ENCODE assay signal across 16 mouse cellular contexts in genomic region chr5:9043582-9044267, GRCm38 (mm10). TPM values are rescaled to one million over a fixed set of nuclear protein-coding genes. Genes with fewer than 3 reads are reported as not detected.
DNase-seq lines count a peak whose midpoint lies in the region; ATAC-seq and TF ChIP-seq lines count a peak whose summit lies in the region.
"Had no signal": no experiment of that assay in that cellular context is flagged by ENCODE, and none has a peak within 500 bp of the region (broad histone marks: within the 10 kb centered on the region; RNA-seq: fewer than 3 reads in every experiment).

No protein-coding gene starts in this region.

- H3K4me3 ChIP-seq in embryonic facial prominence, embryonic 11.5 days (ENCODE audit: low read depth, low read length), result no peak overlapping the region
- no peak overlapping the region for H3K4me3 ChIP-seq in embryonic facial prominence, embryonic 10.5 days
- no peak overlapping the region for H3K4me3 ChIP-seq in layer of hippocampus, adult 2 months
- H3K4me3 ChIP-seq in neural tube, embryonic 12.5 days, result no peak overlapping the region
- H3K4me3 ChIP-seq in stomach, postnatal 0 days (ENCODE audit: low read depth, low read length), result no peak overlapping the region
- H3K4me3 ChIP-seq: heart, adult 2 months; limb, embryonic 15.5 days had no signal

- no peaks in the 10 kb centered on the region for H3K4me1 ChIP-seq in embryonic facial prominence, embryonic 11.5 days (ENCODE audit: control insufficient read depth, insufficient read depth, low read length)
- H3K4me1 ChIP-seq in embryonic facial prominence, embryonic 10.5 days, result peaks cover 20% of the 10 kb centered on the region
- H3K4me1 ChIP-seq in neural tube, embryonic 12.5 days, result no peaks in the 10 kb centered on the region
- H3K4me1 ChIP-seq in stomach, postnatal 0 days (replicated peaks; ENCODE audit: control insufficient read depth, insufficient read depth), result no peaks in the 10 kb centered on the region
- H3K4me1 ChIP-seq: limb, embryonic 15.5 days had no signal

- H3K9me3 ChIP-seq in embryonic facial prominence, embryonic 11.5 days (replicated peaks; ENCODE audit: control insufficient read depth, low read length), result no peaks in the 10 kb centered on the region
- H3K9me3 ChIP-seq in embryonic facial prominence, embryonic 10.5 days, result no peaks in the 10 kb centered on the region
- H3K9me3 ChIP-seq in neural tube, embryonic 12.5 days, result no peaks in the 10 kb centered on the region
- no peaks in the 10 kb centered on the region for H3K9me3 ChIP-seq in stomach, postnatal 0 days (ENCODE audit: control insufficient read depth, low read length)
- H3K9me3 ChIP-seq: limb, embryonic 15.5 days had no signal

- TF ChIP-seq CTCF in layer of hippocampus, adult 2 months (conservative IDR thresholded peaks at IDR 0.05), result no peak
- TF ChIP-seq CTCF in stomach, postnatal 0 days (IDR thresholded peaks at IDR 0.05; ENCODE audit: low read depth), result no peak

- no peaks in the 10 kb centered on the region for H3K36me3 ChIP-seq in embryonic facial prominence, embryonic 11.5 days (replicated peaks; ENCODE audit: control insufficient read depth, insufficient read depth, low read depth, low read length)
- no peaks in the 10 kb centered on the region for H3K36me3 ChIP-seq in embryonic facial prominence, embryonic 10.5 days (replicated peaks)
- no peaks in the 10 kb centered on the region for H3K36me3 ChIP-seq in neural tube, embryonic 12.5 days
- no peaks in the 10 kb centered on the region for H3K36me3 ChIP-seq in stomach, postnatal 0 days (ENCODE audit: control insufficient read depth, insufficient read depth, low read length)
- H3K36me3 ChIP-seq: limb, embryonic 15.5 days had no signal

- H3K4me2 ChIP-seq in embryonic facial prominence, embryonic 11.5 days (ENCODE audit: low read depth, low read length), result no peak overlapping the region
- no peak overlapping the region for H3K4me2 ChIP-seq in neural tube, embryonic 12.5 days (replicated peaks)
- no peak overlapping the region for H3K4me2 ChIP-seq in stomach, postnatal 0 days (replicated peaks; ENCODE audit: low read depth)
- H3K4me2 ChIP-seq: limb, embryonic 15.5 days had no signal

- ATAC-seq in embryonic facial prominence, embryonic 11.5 days (replicated peaks; ENCODE audit: insufficient number of reproducible peaks, low FRiP score, low TSS enrichment, low read depth), result 0 out of 2 replicates have a peak, but pooled peaks have one; percentile 3
- 0 out of 2 replicates have a peak, but pooled peaks have one; percentile 28 for ATAC-seq in neural tube, embryonic 12.5 days (ENCODE audit: low FRiP score, low read depth)
- ATAC-seq in stomach, postnatal 0 days (ENCODE audit: low FRiP score, low TSS enrichment), result peak; percentile 78
- ATAC-seq: lung, postnatal 0 days; Patski had no signal

- 52% methylated on average over 8 of the region's 8 CpGs for WGBS in embryonic facial prominence, embryonic 11.5 days
- 62% methylated on average over 8 of the region's 8 CpGs for WGBS in embryonic facial prominence, embryonic 10.5 days
- WGBS in neural tube, embryonic 12.5 days, result 85% methylated on average over 8 of the region's 8 CpGs
- WGBS in stomach, postnatal 0 days, result 56% methylated on average over 8 of the region's 8 CpGs

- no peak for TF ChIP-seq EP300 in stomach, postnatal 0 days (optimal IDR thresholded peaks at IDR 0.05)

- no peak for DNase-seq in embryonic facial prominence, embryonic 11.5 days (ENCODE audit: low spot score)
- no peak for DNase-seq in embryonic facial prominence, embryonic 10.5 days (ENCODE audit: low spot score)
- DNase-seq in layer of hippocampus, adult 2 months (ENCODE audit: low spot score in 2 of 2), result no peak
- no peak for DNase-seq in layer of hippocampus, postnatal 25 days (ENCODE audit: extremely low spot score in 1 of 2, low spot score in 1 of 2)
- no peak for DNase-seq in neural tube, embryonic 10.5 days (ENCODE audit: extremely low spot score, low spot score)
- DNase-seq in stomach, postnatal 0 days (ENCODE audit: low spot score), result peak; percentile 39
- no peak for DNase-seq in embryo, embryonic 10 days (ENCODE audit: low spot score)
- DNase-seq: cerebellum, postnatal 14 days; heart, adult 2 months; heart, postnatal 10 days; right cerebral cortex, postnatal 4 days; thymus, postnatal 25 days had no signal

- H3K9ac ChIP-seq in embryonic facial prominence, embryonic 11.5 days (replicated peaks; ENCODE audit: low read length), result no peak overlapping the region
- H3K9ac ChIP-seq in neural tube, embryonic 12.5 days, result no peak overlapping the region
- H3K9ac ChIP-seq in stomach, postnatal 0 days (ENCODE audit: low read length), result no peak overlapping the region
- H3K9ac ChIP-seq: limb, embryonic 15.5 days had no signal

- no peak overlapping the region for H3K27ac ChIP-seq in embryonic facial prominence, embryonic 11.5 days (replicated peaks; ENCODE audit: low read depth, low read length)
- no peak overlapping the region for H3K27ac ChIP-seq in embryonic facial prominence, embryonic 10.5 days (replicated peaks)
- H3K27ac ChIP-seq in layer of hippocampus, adult 2 months, result peak overlapping the region; percentile 71
- H3K27ac ChIP-seq in neural tube, embryonic 12.5 days, result no peak overlapping the region
- peak overlapping the region; percentile 70 for H3K27ac ChIP-seq in stomach, postnatal 0 days (replicated peaks)
- H3K27ac ChIP-seq: heart, adult 2 months; limb, embryonic 15.5 days had no signal

- H3K27me3 ChIP-seq in embryonic facial prominence, embryonic 11.5 days (ENCODE audit: control insufficient read depth, insufficient read depth, low read length), result no peaks in the 10 kb centered on the region
- H3K27me3 ChIP-seq in embryonic facial prominence, embryonic 10.5 days (replicated peaks; ENCODE audit: low read depth, poor library complexity, severe bottlenecking), result no peaks in the 10 kb centered on the region
- H3K27me3 ChIP-seq in neural tube, embryonic 12.5 days (replicated peaks), result no peaks in the 10 kb centered on the region
- H3K27me3 ChIP-seq in stomach, postnatal 0 days (ENCODE audit: control insufficient read depth, insufficient read depth, low read length), result no peaks in the 10 kb centered on the region
- H3K27me3 ChIP-seq: limb, embryonic 15.5 days had no signal

RNA-seq across cellular contexts. Expression of gene Crot, which starts 46.6 kb away (rescaled TPM):
- 50.1 and 51.8 TPM in 2 replicates for polyA plus RNA-seq in embryonic facial prominence, embryonic 11.5 days (2014; fragmentation: Nextera tagmentation; extraction: Ambion mirVana)
- polyA plus RNA-seq in embryonic facial prominence, embryonic 10.5 days (2016; fragmentation: Nextera tagmentation; extraction: Ambion mirVana), result 36.5 and 37.2 TPM in 2 replicates
- 10 to 100 TPM; 22.5 to 27.4 TPM for total RNA-seq in layer of hippocampus, adult 2 months (2021)
- total RNA-seq in layer of hippocampus, postnatal 25 days (2021), result 10 to 100 TPM; 23.8 to 25.2 TPM
- polyA plus RNA-seq in neural tube, embryonic 12.5 days (2016; fragmentation: Nextera tagmentation; extraction: Ambion mirVana), result 28.1 and 33.1 TPM in 2 replicates
- 95.4 and 99.6 TPM in 2 replicates for polyA plus RNA-seq in stomach, postnatal 0 days (2015; fragmentation: Nextera tagmentation; extraction: Ambion mirVana)

RNA-seq across cellular contexts. Expression of gene Tmem243, which starts 56.7 kb away (rescaled TPM):
- polyA plus RNA-seq in embryonic facial prominence, embryonic 11.5 days (2014; fragmentation: Nextera tagmentation; extraction: Ambion mirVana), result 17.1 and 17.3 TPM in 2 replicates
- 19.3 and 19.9 TPM in 2 replicates for polyA plus RNA-seq in embryonic facial prominence, embryonic 10.5 days (2016; fragmentation: Nextera tagmentation; extraction: Ambion mirVana)
- total RNA-seq in layer of hippocampus, adult 2 months (2021), result 1 to 10 TPM; 8.4 to 9.0 TPM
- 10 to 100 TPM in 1 of 2 experiments, 1 to 10 TPM in 1; 8.8 to 10.2 TPM for total RNA-seq in layer of hippocampus, postnatal 25 days (2021)
- 19.2 and 21.0 TPM in 2 replicates for polyA plus RNA-seq in neural tube, embryonic 12.5 days (2016; fragmentation: Nextera tagmentation; extraction: Ambion mirVana)
- polyA plus RNA-seq in stomach, postnatal 0 days (2015; fragmentation: Nextera tagmentation; extraction: Ambion mirVana), result 19.7 and 20.1 TPM in 2 replicates

Comparison
In these comparisons a context has a peak if more than half of its experiments do, and no peak if none do; other contexts are left out.
1. ATAC-seq: peak in every context shown above with its lines; median percentile 78 in stomach, postnatal 0 days; 28 in neural tube, embryonic 12.5 days; 3 in embryonic facial prominence, embryonic 11.5 days.
2. H3K27ac ChIP-seq: peak in layer of hippocampus, adult 2 months (single experiment) and stomach, postnatal 0 days (single experiment); none in embryonic facial prominence, embryonic 11.5 days (single experiment), embryonic facial prominence, embryonic 10.5 days (single experiment) and neural tube, embryonic 12.5 days (single experiment).